Mouse (Mus musculus) hindbrain, embryonic 10.5 days (tissue): ENCODE measurements around the gene Lgr6. TPM values are rescaled to one million over a fixed set of nuclear protein-coding genes. Genes with fewer than 3 reads are reported as not detected.

Experiments used
- DNase-seq: peaks from one replicate; pipeline ENCODE4 v3.0.0-alpha.2; 2017; ENCODE audit warnings: low spot score
- H3K27ac ChIP-seq: fragments of 300-500 bp; sonication (generic); 2 replicates; pipeline ENCODE4 v1.5.1; 2016; ENCODE audit warnings: mild to moderate bottlenecking, moderate library complexity
- H3K27me3 ChIP-seq: fragments of 300-500 bp; sonication (generic); 2 replicates; pipeline ENCODE4 v1.6.1; 2016; ENCODE audit warnings: mild to moderate bottlenecking; ENCODE audit not compliant: poor library complexity, insufficient read depth, severe bottlenecking
- H3K36me3 ChIP-seq: fragments of 300-500 bp; sonication (generic); 2 replicates; pipeline ENCODE4 v1.6.1; 2016; ENCODE audit warnings: mild to moderate bottlenecking, moderate library complexity
- H3K4me1 ChIP-seq: fragments of 300-500 bp; sonication (generic); replicated peaks from 2 replicates; pipeline ENCODE4 v1.6.1; 2016; ENCODE audit warnings: mild to moderate bottlenecking
- H3K4me3 ChIP-seq: fragments of 300-500 bp; sonication (generic); 2 replicates; pipeline ENCODE4 v1.5.1; 2016; ENCODE audit warnings: mild to moderate bottlenecking, moderate library complexity
- H3K9me3 ChIP-seq: fragments of 300-500 bp; sonication (generic); 2 replicates; pipeline ENCODE4 v1.6.1; 2016; ENCODE audit warnings: mild to moderate bottlenecking, moderate library complexity
- WGBS: fragments of 180-500 bp; shearing (Covaris S2); methylation state at CpG from one replicate; pipeline ENCODE4 v1.1.7; 2016; 5-methylcytosine and 5-hydroxymethylcytosine counted together
- polyA plus RNA-seq: library from polyadenylated mRNA; unstranded; fragments of >200 nt; fragmentation: Nextera tagmentation; extraction: Ambion mirVana; gene quantifications from 2 replicates; pipeline ENCODE4 v1.2.1, GENCODE M21; 2016

The Lgr6 gene
- polyA plus RNA-seq, 1 experiment from 2014 or later = 0.26 TPM

GRCm38 (mm10) chr1:135089626-135090025 is 15.4 kb downstream of the Lgr6 start:
- no peak for DNase-seq
- H3K27ac ChIP-seq = 0 out of 2 replicates have a peak overlapping the region, but pooled peaks have one; percentile 8
- 87% methylated on average over 10 of the region's 10 CpGs for WGBS

GRCm38 (mm10) chr1:135087414-135087813 is 17.7 kb downstream of the Lgr6 start:
- Histone ChIP-seq H3K4me3 (no peak overlapping the region), H3K4me1 (peaks cover 25% of the 10 kb centered on the region), H3K27ac (no peak overlapping the region), H3K27me3 (peaks cover 54% of the 10 kb centered on the region), H3K9me3 (no peaks in the 10 kb centered on the region), H3K36me3 (no peaks in the 10 kb centered on the region)
- no peak for DNase-seq
- 79% methylated on average over 1 of the region's 1 CpGs for WGBS

More at GRCm38 (mm10) chr1:135089626-135090025, 15.4 kb downstream of the Lgr6 start:
- peaks cover 35% of the 10 kb centered on the region for H3K27me3 ChIP-seq
- H3K4me1 ChIP-seq = peaks cover 18% of the 10 kb centered on the region
- no peaks in the 10 kb centered on the region for H3K9me3 ChIP-seq
- no peaks in the 10 kb centered on the region for H3K36me3 ChIP-seq
- no peak overlapping the region for H3K4me3 ChIP-seq

- peaks cover 25% of the 10 kb centered on the region for H3K4me1 ChIP-seq
- H3K27ac ChIP-seq = no peak overlapping the region
- no peaks in the 10 kb centered on the region for H3K36me3 ChIP-seq
- H3K27me3 ChIP-seq = peaks cover 54% of the 10 kb centered on the region
- 35% methylated on average over 7 of the region's 7 CpGs for WGBS
- DNase-seq = no peak
- no peaks in the 10 kb centered on the region for H3K9me3 ChIP-seq
- no peak overlapping the region for H3K4me3 ChIP-seq
Measured at GRCm38 (mm10) chr1:135086015-135086414, 19.1 kb downstream of the Lgr6 start.

DNA sequence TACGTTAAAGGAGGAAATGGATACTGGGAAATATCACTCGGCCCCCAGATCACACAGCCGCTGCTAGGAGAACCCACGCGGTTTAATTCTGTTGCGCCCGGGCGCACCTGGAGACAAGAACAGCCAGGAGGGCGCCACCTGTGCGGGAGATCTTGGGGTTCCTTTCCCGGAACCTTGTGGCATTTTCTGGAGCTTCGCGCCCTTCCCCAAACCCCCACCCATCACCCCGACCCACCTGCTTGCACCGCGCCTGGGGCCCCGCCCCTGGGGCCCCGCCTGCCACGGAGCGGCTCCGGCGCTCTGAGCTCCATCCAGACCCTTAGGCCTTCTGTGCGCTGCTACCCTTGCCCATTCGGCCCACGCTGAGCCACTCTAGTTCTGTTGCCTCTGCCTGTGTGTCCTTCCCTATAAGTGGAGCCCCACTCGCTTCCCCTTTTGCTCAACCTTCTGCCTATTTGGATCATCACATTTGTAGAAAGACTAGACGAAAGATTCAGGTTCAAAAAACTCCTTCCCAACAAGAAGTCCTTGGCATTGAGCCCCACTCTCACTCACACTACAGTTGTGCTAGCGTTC is 19.7 kb downstream of the Lgr6 start:
- 19% methylated on average over 28 of the region's 28 CpGs for WGBS
- H3K27me3 ChIP-seq = peaks cover 54% of the 10 kb centered on the region
- no peaks in the 10 kb centered on the region for H3K9me3 ChIP-seq

GRCm38 (mm10) chr1:135083465-135083864 is 21.6 kb downstream of the Lgr6 start:
- DNase-seq = no peak
- Histone ChIP-seq H3K9me3 (no peaks in the 10 kb centered on the region), H3K27ac (no peak overlapping the region; the same call in 1 of the 2 replicates), H3K4me3 (no peak overlapping the region), H3K4me1 (peaks cover 20% of the 10 kb centered on the region), H3K27me3 (peaks cover 50% of the 10 kb centered on the region), H3K36me3 (no peaks in the 10 kb centered on the region)
- WGBS = 61% methylated on average over 9 of the region's 9 CpGs

More for the DNA sequence above, 19.7 kb downstream of the Lgr6 start:
- peaks cover 25% of the 10 kb centered on the region for H3K4me1 ChIP-seq
- H3K4me3 ChIP-seq = peak overlapping the region; percentile 26
- DNase-seq = no peak
- no peak overlapping the region for H3K27ac ChIP-seq
- H3K36me3 ChIP-seq = no peaks in the 10 kb centered on the region

DNA sequence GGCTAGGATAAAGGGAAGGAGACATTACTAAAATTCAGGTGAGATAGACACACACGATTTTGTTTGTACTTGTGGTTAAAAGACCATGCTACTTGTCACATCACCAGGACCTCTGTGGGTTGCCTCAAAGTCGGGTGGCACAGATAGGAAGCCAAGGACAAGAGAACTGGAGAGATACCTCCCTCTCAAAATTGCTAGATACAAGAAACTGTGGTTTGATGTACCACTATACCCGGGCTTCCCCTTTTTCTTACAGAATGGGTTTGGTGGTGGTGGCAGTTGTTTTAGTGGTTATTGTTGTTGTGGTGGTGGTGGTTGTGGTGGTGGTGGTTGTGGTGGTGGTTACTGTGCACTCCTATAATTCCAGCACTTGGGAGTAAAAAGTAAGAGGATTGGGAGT is 22.8 kb downstream of the Lgr6 start:
- Histone ChIP-seq H3K4me1 (peaks cover 27% of the 10 kb centered on the region), H3K27me3 (peaks cover 46% of the 10 kb centered on the region), H3K9me3 (no peaks in the 10 kb centered on the region), H3K4me3 (no peak overlapping the region), H3K36me3 (no peaks in the 10 kb centered on the region), H3K27ac (no peak overlapping the region)
- DNase-seq = no peak
- WGBS = 77% methylated on average over 3 of the region's 3 CpGs

GRCm38 (mm10) chr1:135079021-135079420 is 26.1 kb downstream of the Lgr6 start:
- 62% methylated on average over 2 of the region's 2 CpGs for WGBS
- H3K4me1 ChIP-seq = peaks cover 19% of the 10 kb centered on the region

DNA sequence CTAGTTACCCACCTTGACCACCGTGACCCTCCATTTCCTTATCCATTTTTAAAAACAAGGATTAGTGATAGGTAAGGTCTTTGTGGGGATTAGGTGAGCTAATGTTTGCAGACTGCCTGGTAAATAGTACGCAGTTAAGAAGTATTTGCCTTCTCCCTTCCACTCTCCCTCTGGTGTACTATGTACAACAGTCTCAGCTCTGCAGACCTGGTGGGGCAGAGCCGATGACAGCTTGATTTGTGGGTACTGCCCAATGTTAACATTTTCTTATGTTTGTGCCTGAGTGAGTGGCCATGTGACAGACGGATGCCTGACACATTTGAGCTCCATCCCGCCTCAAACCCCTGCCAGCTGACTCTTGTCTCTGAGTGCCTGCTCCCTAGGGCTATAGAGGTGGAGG is 28.6 kb downstream of the Lgr6 start:
- Histone ChIP-seq H3K4me1 (peaks cover 12% of the 10 kb centered on the region), H3K27me3 (no peaks in the 10 kb centered on the region), H3K27ac (no peak overlapping the region), H3K9me3 (no peaks in the 10 kb centered on the region), H3K36me3 (no peaks in the 10 kb centered on the region), H3K4me3 (no peak overlapping the region)
- no peak for DNase-seq
- 61% methylated on average over 5 of the region's 5 CpGs for WGBS

More at GRCm38 (mm10) chr1:135079021-135079420, 26.1 kb downstream of the Lgr6 start:
- H3K36me3 ChIP-seq = no peaks in the 10 kb centered on the region
- H3K4me3 ChIP-seq = no peak overlapping the region
- H3K27ac ChIP-seq = no peak overlapping the region
- no peak for DNase-seq
- peaks cover 14% of the 10 kb centered on the region for H3K27me3 ChIP-seq
- no peaks in the 10 kb centered on the region for H3K9me3 ChIP-seq

DNA sequence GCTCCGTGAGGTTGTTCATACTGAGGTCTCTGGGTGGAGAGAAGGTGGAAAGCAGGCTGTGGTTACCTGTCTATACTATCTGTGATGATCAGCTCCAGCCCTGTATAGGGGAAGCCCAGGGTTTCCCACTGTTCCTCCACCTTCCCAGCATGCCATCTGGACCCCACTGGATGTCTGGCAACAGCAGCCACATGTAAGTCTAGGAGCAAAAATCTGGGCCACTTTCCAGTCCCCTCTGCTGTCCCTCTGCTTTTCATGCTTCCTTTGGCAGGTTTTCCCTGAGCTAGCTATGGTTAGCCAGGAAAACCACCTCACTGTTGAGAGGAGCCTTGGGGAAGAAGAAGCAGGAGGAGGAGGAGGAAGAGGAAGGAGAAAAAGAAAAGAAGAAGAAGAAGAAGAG is 29.8 kb downstream of the Lgr6 start:
- no peaks in the 10 kb centered on the region for H3K27me3 ChIP-seq
- DNase-seq = no peak
- no peaks in the 10 kb centered on the region for H3K9me3 ChIP-seq
- no peak overlapping the region for H3K27ac ChIP-seq
- H3K36me3 ChIP-seq = no peaks in the 10 kb centered on the region
- H3K4me1 ChIP-seq = peaks cover 12% of the 10 kb centered on the region
- 96% methylated on average over 1 of the region's 1 CpGs for WGBS
- no peak overlapping the region for H3K4me3 ChIP-seq

DNA sequence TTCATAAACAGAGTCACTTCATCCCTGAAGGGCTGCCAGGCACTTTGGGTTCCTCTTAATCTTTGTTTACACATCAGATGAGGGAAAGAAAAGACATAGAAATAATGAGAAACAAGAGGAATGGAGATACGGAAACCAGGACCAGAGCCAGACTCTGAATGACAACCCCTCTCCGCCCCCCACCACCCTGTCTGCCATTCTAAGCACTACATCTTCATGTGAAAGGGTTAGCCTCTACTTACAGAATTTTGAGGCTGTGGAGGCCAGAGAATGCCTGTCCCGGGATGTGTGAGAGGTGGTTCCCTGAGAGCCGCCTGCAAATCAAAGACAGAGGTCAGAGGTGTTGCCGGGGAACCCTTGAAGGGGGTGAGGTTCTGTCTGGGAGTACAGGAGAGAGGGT is 32.4 kb downstream of the Lgr6 start:
- Histone ChIP-seq H3K4me1 (peaks cover 8% of the 10 kb centered on the region), H3K27ac (no peak overlapping the region), H3K9me3 (no peaks in the 10 kb centered on the region), H3K27me3 (no peaks in the 10 kb centered on the region), H3K36me3 (no peaks in the 10 kb centered on the region), H3K4me3 (no peak overlapping the region)
- WGBS = 67% methylated on average over 5 of the region's 5 CpGs
- DNase-seq = no peak

DNA sequence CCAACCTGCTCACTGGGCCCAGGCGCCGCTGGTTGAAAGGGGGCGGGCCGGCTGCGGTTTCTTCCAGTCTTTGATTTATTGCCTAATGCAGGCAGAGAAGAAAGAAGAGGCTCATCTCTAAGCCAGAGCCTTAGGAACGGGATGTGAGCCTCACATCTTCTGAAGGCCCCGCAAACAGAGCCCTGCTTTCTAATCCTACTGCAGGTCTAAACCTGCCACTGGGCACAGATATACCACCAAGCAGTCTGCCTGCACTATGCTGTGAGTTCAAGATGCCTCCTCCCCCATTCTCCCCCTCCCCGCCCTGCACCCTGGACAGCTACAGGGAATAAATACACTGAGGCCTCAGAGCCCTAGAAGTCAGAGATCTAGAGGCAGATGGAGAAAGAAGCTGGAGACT is 35.2 kb downstream of the Lgr6 start:
- no peak overlapping the region for H3K27ac ChIP-seq
- no peaks in the 10 kb centered on the region for H3K9me3 ChIP-seq
- H3K36me3 ChIP-seq = no peaks in the 10 kb centered on the region
- H3K27me3 ChIP-seq = no peaks in the 10 kb centered on the region
- 74% methylated on average over 8 of the region's 8 CpGs for WGBS
- no peaks in the 10 kb centered on the region for H3K4me1 ChIP-seq
- no peak overlapping the region for H3K4me3 ChIP-seq
- no peak for DNase-seq

DNA sequence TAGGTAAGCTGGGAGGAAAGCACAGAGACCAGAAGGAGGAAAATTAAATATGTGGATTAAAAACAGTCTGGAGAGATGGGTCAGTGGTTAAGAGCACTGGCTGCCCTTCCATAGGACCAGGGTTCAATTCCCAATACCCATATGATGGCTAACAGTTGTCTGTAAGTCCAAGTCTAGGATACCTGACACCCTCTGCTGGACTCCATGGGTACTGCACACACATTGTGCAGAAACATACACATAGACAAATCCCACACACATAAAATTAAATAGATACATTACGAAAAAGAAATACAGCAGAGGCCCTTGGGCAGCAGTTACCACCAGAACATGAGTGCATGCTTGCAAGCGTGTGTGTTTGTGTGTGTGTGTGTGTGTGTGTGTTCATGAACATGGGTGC is 40.6 kb downstream of the Lgr6 start:
- no peak overlapping the region for H3K4me3 ChIP-seq
- WGBS = 95% methylated on average over 2 of the region's 2 CpGs
- H3K27ac ChIP-seq = no peak overlapping the region
- no peaks in the 10 kb centered on the region for H3K36me3 ChIP-seq
- DNase-seq = no peak
- no peaks in the 10 kb centered on the region for H3K27me3 ChIP-seq
- H3K9me3 ChIP-seq = 0 out of 2 replicates have a peak, but pooled peaks cover 4% of the 10 kb centered on the region
- H3K4me1 ChIP-seq = no peaks in the 10 kb centered on the region

- no peak overlapping the region for H3K4me3 ChIP-seq
- DNase-seq = no peak
- 63% methylated on average over 5 of the region's 5 CpGs for WGBS
- 0 out of 2 replicates have a peak, but pooled peaks cover 4% of the 10 kb centered on the region for H3K9me3 ChIP-seq
- H3K27ac ChIP-seq = no peak overlapping the region
- peaks cover under 1% of the 10 kb centered on the region; the same call in 1 of the 2 replicates for H3K4me1 ChIP-seq
- no peaks in the 10 kb centered on the region for H3K36me3 ChIP-seq
- H3K27me3 ChIP-seq = no peaks in the 10 kb centered on the region
Measured at GRCm38 (mm10) chr1:135062936-135063335, 42.1 kb downstream of the Lgr6 start.

- H3K4me3 ChIP-seq = no peak overlapping the region
- H3K27ac ChIP-seq = no peak overlapping the region
- H3K9me3 ChIP-seq = 0 out of 2 replicates have a peak, but pooled peaks cover 4% of the 10 kb centered on the region
- WGBS = 92% methylated on average over 6 of the region's 6 CpGs
- peaks cover 8% of the 10 kb centered on the region; the same call in 1 of the 2 replicates for H3K4me1 ChIP-seq
- DNase-seq = no peak
- H3K27me3 ChIP-seq = no peaks in the 10 kb centered on the region
- H3K36me3 ChIP-seq = no peaks in the 10 kb centered on the region
Measured at GRCm38 (mm10) chr1:135061300-135061699, 43.8 kb downstream of the Lgr6 start.
